Mouse (Mus musculus) ES-E14 (cell line): ENCODE results near the gene Camk1. TPM values are rescaled to one million over a fixed set of nuclear protein-coding genes. Genes with fewer than 3 reads are reported as not detected.

Experiments
- DNase-seq: peaks from one replicate; pipeline ENCODE4 v3.0.0-alpha.2; 2013; ENCODE audit warnings: low read depth, low spot score
- H3K27ac ChIP-seq: 2 replicates; pipeline ENCODE4 v1.5.1; 2012; ENCODE audit warnings: low read depth, mild to moderate bottlenecking, low read length, moderate library complexity, mixed read lengths; ENCODE audit not compliant: poor library complexity, insufficient read depth, severe bottlenecking
- H3K36me3 ChIP-seq: 2 replicates; pipeline ENCODE4 v1.6.1; 2012; ENCODE audit warnings: mild to moderate bottlenecking, low read length, moderate library complexity, mixed read lengths; ENCODE audit not compliant: control insufficient read depth, poor library complexity, insufficient read depth, severe bottlenecking
- H3K4me1 ChIP-seq, 2 experiments: fragments of 150-350 bp in 1 of 2; sonication (generic) in 1 of 2; 2 replicates each; pipeline ENCODE4 v1.6.1; 2012; ENCODE audit warnings: low read length in 2 of 2, mild to moderate bottlenecking in 1 of 2, mixed read lengths in 1 of 2; ENCODE audit not compliant: control insufficient read depth in 2 of 2, insufficient read depth in 2 of 2, poor library complexity in 1 of 2
- H3K4me3 ChIP-seq, 2 experiments: fragments of 150-350 bp in 1 of 2; sonication (generic) in 1 of 2; 2 replicates each; pipeline ENCODE4 v1.5.1; 2012; ENCODE audit warnings: low read length in 2 of 2, low read depth in 1 of 2, mild to moderate bottlenecking in 1 of 2, mixed read lengths in 1 of 2; ENCODE audit not compliant: insufficient read depth in 1 of 2, poor library complexity in 1 of 2, severe bottlenecking in 1 of 2
- H3K9ac ChIP-seq: 2 replicates; pipeline ENCODE4 v1.6.1; 2012; ENCODE audit warnings: low read depth, mild to moderate bottlenecking, low read length, mixed read lengths; ENCODE audit not compliant: poor library complexity, insufficient read depth, severe bottlenecking
- H3K9me3 ChIP-seq: fragments of 150-350 bp; sonication (generic); 2 replicates; pipeline ENCODE4 v1.6.1; 2012; ENCODE audit warnings: low read depth, mild to moderate bottlenecking, low read length; ENCODE audit not compliant: control insufficient read depth, insufficient read depth
- CHD2 ChIP-seq: IDR thresholded peaks from 2 replicates; pipeline ENCODE4 v1.6.1; 2014; ENCODE audit warnings: mild to moderate bottlenecking, low read depth, low read length, inconsistent platforms
- HCFC1 ChIP-seq: IDR thresholded peaks from 2 replicates; pipeline ENCODE4 v1.6.1; 2012; ENCODE audit warnings: low read length, inconsistent platforms, borderline replicate concordance; ENCODE audit not compliant: insufficient read depth
- MAFK ChIP-seq: IDR thresholded peaks from 2 replicates; pipeline ENCODE4 v1.6.1; 2014; ENCODE audit warnings: mild to moderate bottlenecking, low read depth, low read length, inconsistent platforms; ENCODE audit not compliant: insufficient read depth
- ZC3H11A ChIP-seq: IDR thresholded peaks from 2 replicates; pipeline ENCODE4 v1.6.1; 2012; ENCODE audit warnings: low read depth, mild to moderate bottlenecking, inconsistent platforms, low read length, borderline replicate concordance
- ZNF384 ChIP-seq: IDR thresholded peaks from 2 replicates; pipeline ENCODE4 v1.6.1; 2012; ENCODE audit warnings: low read depth, low read length, inconsistent platforms
- in situ Hi-C, 2 experiments: fragments of 600-800 bp; cut with MboI; formaldehyde crosslinking; loops; one replicate each; pipeline ENCODE4 v1.15.1; 2025; ENCODE audit warnings: low sequenced_read_pairs in 2 of 2, inconsistent platforms in 1 of 2; ENCODE audit not compliant: unreplicated experiment in 2 of 2
- total RNA-seq: library from RNA; depleted of rRNA; stranded (reverse); fragments of 300-350 nt; gene quantifications from 2 replicates; pipeline ENCODE4 v1.2.3, GENCODE M21; 2012

Camk1 gene
- total RNA-seq, 1 experiment = 9.4 TPM

DNA sequence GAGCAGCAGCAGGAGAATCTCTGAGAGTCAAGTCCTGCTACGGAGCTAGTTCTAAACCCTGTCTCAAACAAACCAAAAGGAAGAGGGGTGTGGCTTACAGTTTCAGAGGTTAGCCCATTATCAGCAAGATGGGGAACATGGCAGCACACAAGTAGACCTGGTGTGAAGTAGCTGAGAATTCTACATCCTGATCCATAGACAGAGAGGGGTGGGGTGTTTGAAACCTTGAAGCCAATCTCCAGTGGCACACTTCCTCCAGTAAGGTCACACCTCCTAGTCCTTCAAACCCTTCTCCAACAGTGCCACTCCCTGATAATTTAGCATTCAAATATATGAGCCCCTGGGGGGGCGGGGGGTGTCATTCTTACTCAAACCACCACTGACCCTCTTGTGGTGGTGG, 47.7 kb downstream of the Camk1 start:
- in situ Hi-C loops = no loop called here
- no peak overlapping the region for H3K4me3 ChIP-seq
- H3K27ac ChIP-seq = peak overlapping the region; percentile 87; the same call in 1 of the 2 replicates
- peaks cover 5 to 34% of the 10 kb centered on the region in 2 experiments; a peak in 3 of 4 replicates for H3K4me1 ChIP-seq
- no peak for TF ChIP-seq CHD2
- no peak for TF ChIP-seq ZC3H11A
- no peak for TF ChIP-seq HCFC1
- TF ChIP-seq MAFK = no peak
- TF ChIP-seq ZNF384 = no peak
- no peak overlapping the region for H3K9ac ChIP-seq
- DNase-seq = no peak
- no peaks in the 10 kb centered on the region for H3K9me3 ChIP-seq
- no peaks in the 10 kb centered on the region for H3K36me3 ChIP-seq

DNA sequence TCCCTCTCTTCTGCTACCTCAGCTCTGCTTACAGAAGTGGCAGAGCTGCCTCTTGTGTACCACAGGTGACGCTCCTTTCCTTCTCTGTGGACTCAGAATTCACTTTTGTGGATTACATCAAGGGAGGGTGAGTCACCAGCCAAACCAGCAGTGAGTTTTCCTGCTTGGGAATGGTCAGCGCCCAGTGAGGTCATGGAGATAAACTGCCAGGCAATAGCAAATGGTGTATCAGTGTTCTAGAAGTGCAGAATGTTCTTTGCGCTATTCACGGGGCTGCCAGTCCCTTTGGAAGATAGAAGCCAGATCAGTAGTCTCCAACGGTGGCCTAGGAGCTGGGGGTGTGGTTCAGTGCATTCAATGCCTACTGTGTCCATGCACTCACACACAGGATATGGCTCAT, 50.8 kb downstream of the Camk1 start:
- Histone ChIP-seq H3K9ac (no peak overlapping the region), H3K36me3 (no peaks in the 10 kb centered on the region), H3K4me3 (no peak overlapping the region), H3K4me1 (peaks cover 6 to 38% of the 10 kb centered on the region in 2 experiments; a peak in 3 of 4 replicates), H3K9me3 (no peaks in the 10 kb centered on the region), H3K27ac (no peak overlapping the region)
- no peak for TF ChIP-seq MAFK
- no peak for TF ChIP-seq ZNF384
- TF ChIP-seq CHD2 = no peak
- TF ChIP-seq ZC3H11A = no peak
- in situ Hi-C loops = no loop called here
- no peak for DNase-seq

DNA sequence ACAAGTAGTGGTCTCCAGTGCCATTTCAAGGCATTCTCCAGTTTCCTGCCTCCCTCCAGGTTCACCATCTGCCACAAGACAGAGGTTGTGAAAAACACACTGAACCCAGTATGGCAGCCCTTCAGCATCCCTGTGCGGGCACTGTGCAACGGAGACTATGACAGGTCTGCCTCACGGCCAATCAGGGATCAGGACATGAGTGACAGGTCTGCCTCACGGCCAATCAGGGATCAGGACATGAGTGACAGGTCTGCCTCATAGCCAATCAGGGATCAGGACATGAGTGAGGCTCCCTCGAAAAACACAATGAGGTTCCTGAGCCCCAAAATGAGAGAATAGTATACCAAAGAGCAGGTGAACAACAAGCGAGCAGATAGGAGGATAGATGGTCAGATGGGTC, 53.4 kb downstream of the Camk1 start:
- DNase-seq = no peak
- Histone ChIP-seq H3K4me3 (no peak overlapping the region), H3K9me3 (no peaks in the 10 kb centered on the region), H3K27ac (no peak overlapping the region), H3K9ac (no peak overlapping the region), H3K36me3 (no peaks in the 10 kb centered on the region), H3K4me1 (peaks cover 3 to 30% of the 10 kb centered on the region in 2 experiments; a peak in 2 of 4 replicates)
- TF ChIP-seq CHD2 (peak; percentile 77), HCFC1 (no peak)
- in situ Hi-C loops = no loop called here

GRCm38 (mm10) chr6:113289346-113289745, 54.4 kb downstream of the Camk1 start:
- TF ChIP-seq ZNF384 (no peak), HCFC1 (no peak), MAFK (no peak), CHD2 (no peak), ZC3H11A (no peak)
- in situ Hi-C loops = no loop called here
- no peak overlapping the region for H3K27ac ChIP-seq
- no peak overlapping the region; a peak in 1 of 4 replicates for H3K4me3 ChIP-seq
- DNase-seq = no peak
- H3K36me3 ChIP-seq = no peaks in the 10 kb centered on the region
- peaks cover 3 to 22% of the 10 kb centered on the region in 2 experiments; a peak in 2 of 4 replicates for H3K4me1 ChIP-seq
- H3K9ac ChIP-seq = no peak overlapping the region
- no peaks in the 10 kb centered on the region for H3K9me3 ChIP-seq

GRCm38 (mm10) chr6:113287236-113287635, 56.5 kb downstream of the Camk1 start:
- H3K4me3 ChIP-seq = no peak overlapping the region
- peaks cover 3 to 23% of the 10 kb centered on the region in 2 experiments; a peak in 2 of 4 replicates for H3K4me1 ChIP-seq
- in situ Hi-C loops = no loop called here
- H3K9ac ChIP-seq = no peak overlapping the region
- no peaks in the 10 kb centered on the region for H3K9me3 ChIP-seq
- TF ChIP-seq HCFC1 (no peak), ZC3H11A (no peak), ZNF384 (no peak), MAFK (no peak), CHD2 (no peak)
- no peaks in the 10 kb centered on the region for H3K36me3 ChIP-seq
- DNase-seq = no peak
- H3K27ac ChIP-seq = no peak overlapping the region
